Mouse (Mus musculus) lung, postnatal 25 days (tissue): ENCODE data around the gene Zmynd10.
A peak's percentile ranks its signal among the peaks of the same experiment; 100 is the strongest.
"Not testable (repeated sequence)": the region's sequence is repeated elsewhere in the genome, so short reads cannot be mapped to it uniquely, and the experiment has no call there.

Experiments used
- DNase-seq: peaks from one replicate; pipeline ENCODE4 v3.0.0; 2022; ENCODE audit warnings: low spot score

Zmynd10 gene

GRCm38 (mm10) chr9:107555701-107556100 lies 8.6 kb downstream of the Zmynd10 start:
- no peak for DNase-seq

- DNase-seq = no peak
Measured at GRCm38 (mm10) chr9:107556346-107556745, 9.2 kb downstream of the Zmynd10 start.

- peak; percentile 98 for DNase-seq
Measured at GRCm38 (mm10) chr9:107563029-107563581, 16.0 kb downstream of the Zmynd10 start, which contains the start of gene Tusc2. Gene Tusc2 (plus strand): TSS chr9:107563255.

- not testable (repeated sequence) for DNase-seq
Measured at GRCm38 (mm10) chr9:107565556-107565955, 18.5 kb downstream of the Zmynd10 start.

DNA sequence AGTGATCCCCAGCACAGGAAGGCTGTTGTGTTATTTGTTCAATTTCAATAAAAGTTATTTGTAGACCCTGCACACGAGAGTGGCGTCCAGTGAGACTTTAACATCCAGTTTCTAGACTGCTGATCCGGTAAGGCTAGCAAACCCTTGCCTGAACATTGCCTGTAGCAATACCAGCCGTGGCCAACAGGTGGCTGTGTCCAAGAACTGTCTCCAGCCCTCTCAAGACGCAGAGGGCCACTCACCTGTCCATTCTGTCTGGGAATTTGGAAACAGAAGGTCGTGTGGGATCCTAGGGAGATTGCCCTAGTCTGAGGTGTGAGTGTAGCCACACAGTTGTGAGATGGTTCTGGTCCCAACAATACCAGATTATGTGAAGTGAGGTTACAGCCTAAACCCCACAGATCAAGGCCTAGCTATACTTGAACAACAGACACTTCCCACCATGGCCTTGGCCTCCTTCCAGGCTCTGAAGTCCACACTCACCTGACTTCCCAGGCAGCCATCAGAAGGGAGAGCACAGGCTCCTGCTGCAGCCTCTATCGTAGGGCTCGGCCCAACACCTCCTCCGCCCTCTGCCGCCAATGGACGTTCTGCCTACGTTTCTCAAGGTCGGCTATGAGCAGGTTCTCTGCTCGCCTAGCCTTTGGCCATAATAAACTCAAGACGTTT lies 19.1 kb downstream of the Zmynd10 start:
- peak; percentile 92 for DNase-seq

DNA sequence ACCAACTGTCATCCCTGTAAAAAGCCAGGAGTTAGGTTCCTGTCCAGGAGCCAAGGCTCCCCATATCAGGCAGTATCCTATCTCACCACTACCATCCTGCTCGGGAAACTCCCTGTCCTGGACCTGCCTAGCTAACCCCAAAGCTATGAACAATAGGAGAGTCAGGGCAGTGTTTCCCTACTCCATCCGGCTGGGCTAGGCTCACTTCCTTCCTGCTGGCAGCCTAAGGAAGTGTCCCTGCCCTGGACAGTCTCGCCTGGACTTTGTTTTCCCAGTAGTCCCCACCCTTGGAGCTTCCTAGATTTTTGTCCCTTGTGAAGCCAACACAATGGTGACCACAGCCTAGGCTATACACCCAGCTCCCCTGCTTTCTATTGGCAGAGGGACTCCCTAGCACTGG lies 19.8 kb downstream of the Zmynd10 start:
- DNase-seq = peak; percentile 86

GRCm38 (mm10) chr9:107567702-107568319 lies 20.7 kb downstream of the Zmynd10 start, which contains the start of gene Hyal2:
Gene Hyal2 (plus strand): TSS chr9:107567945.
- DNase-seq = peak; percentile 62

DNA sequence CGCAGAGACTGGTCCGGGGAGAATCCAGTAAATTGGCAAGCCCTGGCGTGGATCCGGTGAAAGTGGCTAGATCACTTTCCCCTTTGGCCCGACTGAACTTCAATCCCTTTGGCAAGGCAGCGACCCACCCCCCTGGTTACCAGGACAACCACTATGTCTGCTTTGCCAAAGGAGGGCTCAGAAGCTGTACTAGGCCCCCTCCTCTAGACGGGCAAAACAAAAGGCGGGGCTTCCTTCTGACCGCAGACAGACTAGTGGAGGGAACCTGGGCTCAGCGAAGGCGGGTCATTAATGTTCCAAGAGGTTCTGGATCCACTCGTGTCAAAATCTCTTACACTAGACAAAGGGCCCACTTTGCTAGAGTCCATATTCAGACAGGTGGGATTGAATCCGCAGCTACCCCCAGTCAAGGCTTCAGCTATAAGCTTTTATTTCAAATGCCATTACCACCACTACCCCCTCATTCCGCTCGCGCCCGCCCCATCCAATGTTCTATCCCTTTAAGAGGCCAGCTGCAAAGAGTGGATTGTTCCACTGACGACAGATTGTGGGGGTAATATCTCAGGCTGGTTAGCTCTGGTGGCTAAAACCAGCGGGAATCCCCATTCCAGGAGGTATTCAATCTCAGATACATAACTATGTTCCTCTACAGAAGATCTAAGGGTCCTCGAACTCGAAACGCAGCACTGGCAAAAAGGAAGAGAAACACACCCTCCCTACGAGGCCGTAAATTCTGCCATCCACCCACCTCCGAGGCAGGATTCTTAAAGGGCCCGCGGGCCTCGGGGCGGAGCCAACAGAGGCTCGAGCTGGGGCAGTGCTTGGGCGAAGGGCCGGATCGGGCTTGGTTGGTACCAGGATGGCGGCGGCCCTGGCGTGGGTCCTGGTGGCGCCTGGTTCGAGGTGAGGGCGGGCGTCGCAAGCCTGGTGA lies 21.5 kb downstream of the Zmynd10 start:
- DNase-seq = peak; percentile 91

DNA sequence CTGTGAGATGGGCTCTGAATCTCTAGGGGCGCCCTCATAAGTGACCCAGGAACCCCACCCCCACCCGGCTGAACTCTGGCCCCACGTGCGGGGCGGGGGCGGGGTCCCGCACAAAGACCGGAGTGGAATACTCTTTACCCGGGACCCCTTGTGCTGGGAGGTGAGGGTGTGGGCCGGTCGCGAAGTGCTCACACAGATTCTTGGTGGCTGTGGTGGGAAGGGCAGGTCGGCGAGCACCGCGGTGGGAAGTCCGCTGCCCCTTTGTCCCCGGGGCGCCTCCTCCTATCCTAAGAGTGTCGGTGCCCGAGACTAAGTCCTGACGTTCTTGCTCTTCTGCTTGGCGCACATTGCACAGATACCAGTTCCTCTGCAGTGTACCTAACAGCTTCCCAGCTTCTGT lies 22.2 kb downstream of the Zmynd10 start:
- DNase-seq = no peak

DNA sequence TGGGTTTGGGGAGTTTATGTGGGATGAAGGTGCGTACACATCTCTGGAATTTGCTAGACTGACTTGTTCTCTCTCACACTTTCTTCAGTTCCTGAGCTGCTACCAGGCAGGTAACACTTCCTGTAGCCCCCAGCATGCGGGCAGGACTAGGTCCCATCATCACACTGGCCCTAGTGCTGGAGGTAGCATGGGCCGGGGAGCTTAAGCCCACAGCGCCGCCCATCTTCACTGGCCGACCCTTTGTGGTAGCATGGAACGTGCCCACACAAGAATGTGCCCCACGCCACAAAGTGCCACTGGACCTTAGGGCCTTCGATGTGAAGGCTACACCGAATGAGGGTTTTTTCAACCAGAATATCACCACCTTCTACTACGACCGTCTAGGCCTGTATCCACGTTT lies 22.9 kb downstream of the Zmynd10 start:
- no peak for DNase-seq

DNA sequence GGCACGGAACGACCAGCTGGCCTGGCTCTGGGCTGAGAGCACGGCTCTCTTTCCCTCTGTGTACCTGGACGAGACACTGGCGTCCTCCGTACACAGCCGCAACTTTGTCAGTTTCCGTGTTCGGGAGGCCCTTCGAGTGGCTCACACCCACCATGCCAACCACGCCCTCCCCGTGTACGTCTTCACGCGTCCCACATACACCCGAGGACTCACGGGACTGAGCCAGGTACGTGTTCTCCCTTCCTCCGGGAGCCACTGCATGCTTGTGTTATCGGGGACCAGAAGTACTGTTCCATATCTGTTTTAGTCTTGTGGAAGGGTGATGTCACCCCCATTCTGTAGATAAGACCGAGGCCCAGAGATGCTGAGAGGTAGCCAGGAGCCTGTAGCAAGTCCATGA lies 23.7 kb downstream of the Zmynd10 start:
- no peak for DNase-seq

- DNase-seq = peak; percentile 63
Measured at GRCm38 (mm10) chr9:107571534-107572326, 24.6 kb downstream of the Zmynd10 start.

GRCm38 (mm10) chr9:107572327-107572662 lies 25.2 kb downstream of the Zmynd10 start:
- no peak for DNase-seq

GRCm38 (mm10) chr9:107573774-107574173 lies 26.7 kb downstream of the Zmynd10 start:
- not testable (repeated sequence) for DNase-seq

DNA sequence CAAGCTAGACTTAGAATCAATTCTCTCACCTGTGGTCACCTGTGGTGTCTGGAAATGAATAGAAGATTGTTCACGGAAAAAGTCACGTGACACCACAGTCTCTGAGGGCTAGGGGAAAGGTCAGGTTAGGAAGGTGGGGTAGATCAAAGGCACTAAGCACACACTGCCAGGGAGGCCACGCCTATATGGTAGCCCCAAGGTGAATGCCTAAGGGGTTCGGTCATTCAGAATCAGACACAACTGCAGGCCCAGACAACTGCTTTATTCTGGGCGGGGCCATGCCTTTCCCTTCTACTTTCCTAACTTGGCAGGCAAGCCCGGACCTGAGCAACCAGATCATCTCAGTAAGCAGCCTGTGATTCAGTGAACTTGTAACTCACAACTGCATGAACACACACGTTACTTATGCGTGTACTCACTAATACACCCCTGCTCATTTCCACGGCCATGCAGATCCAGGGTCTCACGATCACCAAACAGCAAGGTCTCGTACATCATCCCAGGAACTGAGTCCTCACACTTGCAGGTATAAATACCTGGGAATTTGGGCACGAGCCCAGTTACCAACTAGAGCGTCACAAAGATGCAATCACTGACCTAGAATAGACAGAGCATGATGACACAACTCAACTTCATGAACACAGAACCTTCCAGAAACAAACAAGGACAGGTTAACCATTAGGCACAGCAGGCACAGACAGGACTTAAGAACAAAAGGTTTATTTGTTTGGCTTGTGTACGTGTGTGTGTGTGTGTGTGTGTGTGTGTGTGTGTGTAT lies 28.7 kb downstream of the Zmynd10 start:
- no peak for DNase-seq

- DNase-seq = peak; percentile 84
Measured at GRCm38 (mm10) chr9:107576357-107577107, 29.4 kb downstream of the Zmynd10 start, which contains the start of gene Hyal1. Gene Hyal1 (plus strand): TSS chr9:107576927.

DNA sequence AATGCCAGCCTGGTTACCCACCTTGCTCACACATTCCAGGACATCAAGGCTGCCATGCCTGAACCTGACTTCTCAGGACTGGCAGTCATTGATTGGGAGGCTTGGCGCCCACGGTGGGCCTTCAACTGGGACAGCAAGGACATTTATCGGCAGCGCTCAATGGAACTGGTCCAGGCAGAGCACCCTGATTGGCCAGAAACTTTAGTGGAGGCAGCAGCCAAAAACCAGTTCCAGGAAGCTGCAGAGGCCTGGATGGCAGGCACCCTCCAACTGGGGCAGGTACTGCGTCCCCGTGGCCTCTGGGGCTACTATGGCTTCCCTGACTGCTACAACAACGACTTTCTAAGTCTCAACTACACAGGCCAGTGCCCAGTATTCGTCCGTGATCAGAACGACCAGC lies 30.8 kb downstream of the Zmynd10 start:
- DNase-seq = no peak

DNA sequence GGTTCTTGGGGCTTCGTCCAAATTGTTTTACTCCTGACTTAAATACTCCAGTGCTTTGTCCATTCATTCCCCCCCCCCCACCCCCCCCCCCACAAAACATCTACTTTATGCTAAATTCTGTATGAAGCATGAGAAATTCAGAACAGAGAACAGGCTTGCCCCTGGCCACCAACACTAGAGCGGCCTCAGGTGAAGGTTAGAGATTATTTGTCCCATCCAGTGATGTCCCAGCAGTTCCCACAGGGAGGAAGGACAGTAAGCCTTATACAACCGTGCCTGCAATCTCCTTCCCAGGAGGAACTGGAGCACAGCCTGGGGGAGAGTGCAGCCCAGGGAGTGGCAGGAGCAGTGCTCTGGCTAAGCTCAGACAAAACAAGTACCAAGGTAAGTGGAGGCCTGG lies 31.5 kb downstream of the Zmynd10 start, which contains the start of gene Naa80:
Naa80 (plus strand) TSS at position 301 of the 400 bp plus-strand sequence.
- no peak for DNase-seq

GRCm38 (mm10) chr9:107579023-107579900 lies 32.2 kb downstream of the Zmynd10 start:
- DNase-seq = no peak
